Mouse (Mus musculus) MEL (cell line): Measurements from ENCODE around the gene Nrl.

Experiments
- BHLHE40 ChIP-seq: IDR thresholded peaks from 2 replicates; pipeline ENCODE4 v1.6.1; 2012; ENCODE audit warnings: low read depth, mild to moderate bottlenecking, inconsistent platforms, low read length, improper control_type of control experiment, borderline replicate concordance
- CHD1 ChIP-seq: IDR thresholded peaks from 2 replicates; pipeline ENCODE4 v1.6.1; 2012; ENCODE audit warnings: low read depth, mild to moderate bottlenecking, inconsistent platforms, low read length, improper control_type of control experiment
- CTCF ChIP-seq, 3 experiments: IDR thresholded peaks in 2 of 3; conservative IDR thresholded peaks in 1 of 3; 2 replicates each; pipeline ENCODE4 v1.5.1; 2011 to 2012; ENCODE audit warnings: low read length in 3 of 3, low read depth in 2 of 3, mild to moderate bottlenecking in 2 of 3, improper control_type of control experiment in 1 of 3, inconsistent platforms in 1 of 3, mixed read lengths in 1 of 3, moderate library complexity in 1 of 3; ENCODE audit not compliant: control insufficient read depth in 1 of 3, insufficient read depth in 1 of 3, poor library complexity in 1 of 3, severe bottlenecking in 1 of 3
- EP300 ChIP-seq, 2 experiments: IDR thresholded peaks; 2 replicates each; pipeline ENCODE4 v1.6.1; 2011; ENCODE audit warnings: improper control_type of control experiment in 2 of 2, low read length in 2 of 2, low read depth in 1 of 2, mild to moderate bottlenecking in 1 of 2
- ETS1 ChIP-seq: IDR thresholded peaks from 2 replicates; pipeline ENCODE4 v1.6.1; 2012; ENCODE audit warnings: low read depth, mild to moderate bottlenecking, inconsistent platforms, low read length, improper control_type of control experiment, moderate library complexity
- GABPA ChIP-seq: IDR thresholded peaks from 2 replicates; pipeline ENCODE4 v1.6.1; 2012; ENCODE audit warnings: low read depth, mild to moderate bottlenecking, inconsistent platforms, low read length, improper control_type of control experiment, moderate library complexity
- HCFC1 ChIP-seq: IDR thresholded peaks from 2 replicates; pipeline ENCODE4 v1.6.1; 2012; ENCODE audit warnings: low read depth, mild to moderate bottlenecking, inconsistent platforms, low read length, improper control_type of control experiment, moderate library complexity
- MEF2A ChIP-seq: IDR thresholded peaks from 2 replicates; pipeline ENCODE4 v1.6.1; 2014; ENCODE audit warnings: low read depth, mild to moderate bottlenecking, inconsistent platforms, low read length, improper control_type of control experiment; ENCODE audit not compliant: poor library complexity, insufficient replicate concordance, severe bottlenecking; ENCODE audit errors: extremely low read depth
- NELFE ChIP-seq: IDR thresholded peaks from 2 replicates; pipeline ENCODE4 v1.6.1; 2011; ENCODE audit warnings: low read depth, low read length, improper control_type of control experiment
- POLR2A ChIP-seq, 2 experiments: IDR thresholded peaks; 2 replicates each; pipeline ENCODE4 v1.6.1; 2011 to 2012; ENCODE audit warnings: low read length in 2 of 2, mild to moderate bottlenecking in 2 of 2, control low read depth in 1 of 2, improper control_type of control experiment in 1 of 2, low read depth in 1 of 2, moderate library complexity in 1 of 2; ENCODE audit not compliant: control insufficient read depth in 1 of 2, insufficient read depth in 1 of 2, poor library complexity in 1 of 2
- SMC3 ChIP-seq: IDR thresholded peaks from 2 replicates; pipeline ENCODE4 v1.6.1; 2011; ENCODE audit warnings: low read depth, low read length, improper control_type of control experiment
- USF2 ChIP-seq, 2 experiments: IDR thresholded peaks; 2 replicates each; pipeline ENCODE4 v1.6.1; 2011 to 2012; ENCODE audit warnings: improper control_type of control experiment in 2 of 2, low read length in 2 of 2, borderline replicate concordance in 1 of 2, inconsistent platforms in 1 of 2, low read depth in 1 of 2, mild to moderate bottlenecking in 1 of 2; ENCODE audit not compliant: insufficient read depth in 1 of 2

- no peak for TF ChIP-seq EP300 (IDR thresholded peaks at IDR 0.05; ENCODE audit: low read depth in 1 of 2, low read length in 2 of 2)
- no peak for TF ChIP-seq ETS1
- TF ChIP-seq CTCF (IDR thresholded peaks at IDR 0.05 in 2 of 3, conservative IDR thresholded peaks at IDR 0.05 in 1 of 3; ENCODE audit: control insufficient read depth in 1 of 3, insufficient read depth in 1 of 3, low read depth in 2 of 3, low read length in 3 of 3, poor library complexity in 1 of 3, severe bottlenecking in 1 of 3): no peak
- TF ChIP-seq POLR2A (IDR thresholded peaks at IDR 0.05; ENCODE audit: control insufficient read depth in 1 of 2, insufficient read depth in 1 of 2, low read depth in 1 of 2, low read length in 2 of 2, poor library complexity in 1 of 2): no peak
- no peak for TF ChIP-seq SMC3
- TF ChIP-seq BHLHE40: no peak
- TF ChIP-seq MEF2A: no peak
- TF ChIP-seq HCFC1: no peak
- TF ChIP-seq GABPA: no peak
- no peak for TF ChIP-seq NELFE
- TF ChIP-seq USF2 (IDR thresholded peaks at IDR 0.05; ENCODE audit: borderline replicate concordance in 1 of 2, insufficient read depth in 1 of 2, low read depth in 1 of 2, low read length in 2 of 2): no peak
- no peak for TF ChIP-seq CHD1
Measured at GRCm38 (mm10) chr14:55567496-55567895, 42.7 kb upstream of the Nrl start.
